Mouse (Mus musculus): ENCODE measurements at regions not wholly inside any gene's neighbourhood (a gene's known extent, or its start where the extent isn't known, plus 50 kb on each side); places are given as distances from the start of the nearest gene placed in this dataset.

GRCm38 (mm10) chr15:59954345-59954744, 62.1 kb downstream of the 4933412E24Rik start:
- TF ChIP-seq POLR2A (IDR thresholded peaks at IDR 0.05; ENCODE audit: insufficient read length, low read depth), result no peak
- TF ChIP-seq SRF (IDR thresholded peaks at IDR 0.05; ENCODE audit: control insufficient read depth, insufficient read length, low read depth), result no peak
- no peak for TF ChIP-seq USF1 (IDR thresholded peaks at IDR 0.05; ENCODE audit: low read depth)
- TF ChIP-seq CEBPB (IDR thresholded peaks at IDR 0.05; ENCODE audit: insufficient read depth, poor library complexity, severe bottlenecking), result no peak
- no peak for TF ChIP-seq MYOG (IDR thresholded peaks at IDR 0.05; ENCODE audit: control insufficient read depth in 1 of 3, insufficient read depth in 1 of 3, insufficient read length in 2 of 3, low read depth in 2 of 3)
- TF ChIP-seq MAX (IDR thresholded peaks at IDR 0.05; ENCODE audit: low read depth), result no peak
- no peak for TF ChIP-seq POLR2AphosphoS2 (IDR thresholded peaks at IDR 0.05; ENCODE audit: insufficient read length, low read depth)
- TF ChIP-seq MYOD1 (IDR thresholded peaks at IDR 0.05; ENCODE audit: control insufficient read depth in 1 of 3, insufficient read length in 2 of 3, low read depth in 2 of 3), result no peak

Measured in myocyte (in vitro differentiated cells).